Mouse (Mus musculus) testis, adult 2 months (tissue): ENCODE measurements at regions not wholly inside any gene's neighbourhood (a gene's known extent, or its start where the extent isn't known, plus 50 kb on each side); places are given as distances from the start of the nearest gene placed in this dataset.

Source experiments
- CTCF ChIP-seq: fragments of 200-500 bp; IDR thresholded peaks from 2 replicates; pipeline ENCODE4 v1.5.1; 2012; ENCODE audit warnings: low read depth, mild to moderate bottlenecking, inconsistent platforms, low read length, moderate library complexity; ENCODE audit not compliant: control insufficient read depth, insufficient read depth, insufficient replicate concordance
- POLR2A ChIP-seq: fragments of 200-500 bp; IDR thresholded peaks from 2 replicates; pipeline ENCODE4 v1.6.1; 2012; ENCODE audit warnings: low read depth, mild to moderate bottlenecking, inconsistent platforms, low read length, moderate library complexity; ENCODE audit not compliant: control insufficient read depth

- no peak for TF ChIP-seq POLR2A
- no peak for TF ChIP-seq CTCF
Observed at GRCm38 (mm10) chr3:150493433-150494045, 944.1 kb upstream of the Adgrl4 start.
